Mouse (Mus musculus): ENCODE measurements around the gene Cbx7.
"Not testable (repeated sequence)": the region's sequence is repeated elsewhere in the genome, so short reads cannot be mapped to it uniquely, and the experiment has no call there.

Gene Cbx7

GRCm38 (mm10) chr15:79919787-79920186, 51.1 kb downstream of the Cbx7 start:
- DNase-seq (ENCODE audit: low spot score), result no peak

GRCm38 (mm10) chr15:79918485-79918884, 52.4 kb downstream of the Cbx7 start:
- DNase-seq (ENCODE audit: low spot score), result no peak

- DNase-seq (ENCODE audit: low spot score), result no peak
These were observed 53.7 kb downstream of the Cbx7 start for GRCm38 (mm10) chr15:79917111-79917720.

GRCm38 (mm10) chr15:79916150-79916549, 54.8 kb downstream of the Cbx7 start:
- no peak for DNase-seq (ENCODE audit: low spot score)

- no peak for DNase-seq (ENCODE audit: low spot score)
These were observed 56.6 kb downstream of the Cbx7 start for GRCm38 (mm10) chr15:79914357-79914756.

GRCm38 (mm10) chr15:79913761-79914346, 57.1 kb downstream of the Cbx7 start:
- DNase-seq (ENCODE audit: low spot score), result no peak

GRCm38 (mm10) chr15:79911339-79911738, 59.6 kb downstream of the Cbx7 start:
- no peak for DNase-seq (ENCODE audit: low spot score)

GRCm38 (mm10) chr15:79910812-79911211, 60.1 kb downstream of the Cbx7 start:
- not testable (repeated sequence) for DNase-seq (ENCODE audit: low spot score)

- DNase-seq (ENCODE audit: low spot score), result not testable (repeated sequence)
These were observed 61.9 kb downstream of the Cbx7 start for GRCm38 (mm10) chr15:79909006-79909405.

- peak; percentile 58 for DNase-seq (ENCODE audit: low spot score)
These were observed 64.1 kb downstream of the Cbx7 start for GRCm38 (mm10) chr15:79906855-79907254.

- no peak for DNase-seq (ENCODE audit: low spot score)
These were observed 65.7 kb downstream of the Cbx7 start for GRCm38 (mm10) chr15:79905211-79905610.

GRCm38 (mm10) chr15:79904678-79905077, 66.2 kb downstream of the Cbx7 start:
- DNase-seq (ENCODE audit: low spot score), result not testable (repeated sequence)

GRCm38 (mm10) chr15:79903963-79904362, 67.0 kb downstream of the Cbx7 start:
- no peak for DNase-seq (ENCODE audit: low spot score)

- not testable (repeated sequence) for DNase-seq (ENCODE audit: low spot score)
These were observed 67.8 kb downstream of the Cbx7 start for GRCm38 (mm10) chr15:79903081-79903480.

- no peak for DNase-seq (ENCODE audit: low spot score)
These were observed 69.5 kb downstream of the Cbx7 start for GRCm38 (mm10) chr15:79901399-79901798.

GRCm38 (mm10) chr15:79900751-79901150, 70.2 kb downstream of the Cbx7 start:
- DNase-seq (ENCODE audit: low spot score), result no peak

GRCm38 (mm10) chr15:79899828-79900510, 71.0 kb downstream of the Cbx7 start:
- DNase-seq (ENCODE audit: low spot score), result peak; percentile 57

- no peak for DNase-seq (ENCODE audit: low spot score)
These were observed 71.9 kb downstream of the Cbx7 start for GRCm38 (mm10) chr15:79898988-79899387.

- no peak for DNase-seq (ENCODE audit: low spot score)
These were observed 74.7 kb downstream of the Cbx7 start for GRCm38 (mm10) chr15:79896080-79896725.

GRCm38 (mm10) chr15:79895221-79896079, 75.5 kb downstream of the Cbx7 start:
- not testable (repeated sequence) for DNase-seq (ENCODE audit: low spot score)

GRCm38 (mm10) chr15:79894343-79894742, 76.6 kb downstream of the Cbx7 start:
- no peak for DNase-seq (ENCODE audit: low spot score)

GRCm38 (mm10) chr15:79893824-79894123, 77.1 kb downstream of the Cbx7 start:
- no peak for DNase-seq (ENCODE audit: low spot score)

Measured in urinary bladder, postnatal 14 days (tissue).